Mouse (Mus musculus) mammary gland, adult 2 months (tissue): Measurements from ENCODE around the gene Igf1r. TPM values are rescaled to one million over a fixed set of nuclear protein-coding genes. Genes with fewer than 3 reads are reported as not detected.

ENCODE experiments used
- polyA plus RNA-seq: library from polyadenylated mRNA; depleted of rRNA; stranded (reverse); fragments of >200 nt; gene quantifications from 2 replicates; pipeline ENCODE4 v1.2.3, GENCODE M21; 2012; ENCODE audit warnings: low replicate concordance; rRNA removed

Gene Igf1r
- polyA plus RNA-seq, result 5.3 and 6.5 TPM in 2 replicates

GRCm38 (mm10) chr7:67952777-67953700 is at the start of gene Igf1r:
Igf1r (plus strand) TSS chr7:67952827.

GRCm38 (mm10) chr7:68264028-68264453 is 311.4 kb downstream of the Igf1r start, which contains the start of gene Pgpep1l:
Pgpep1l (minus strand) TSS chr7:68264233.

GRCm38 (mm10) chr7:68273515-68273914 is 320.9 kb downstream of the Igf1r start, which contains the start of gene Fam169b:
Fam169b (plus strand) TSS chr7:68273839.

Other genes with a start within 250 kb of the Igf1r start
- 3.4 and 21.7 TPM in 2 replicates for gene Synm, start 193.1 kb upstream of the Igf1r start, polyA plus RNA-seq